Mouse (Mus musculus) liver, postnatal 0 days (tissue): ENCODE data around the gene Gse1.

ENCODE experiments used
- CTCF ChIP-seq: sonication (generic); IDR thresholded peaks from 2 replicates; pipeline ENCODE4 v1.5.1; 2016; ENCODE audit warnings: antibody characterized with exemption, low read depth
- EP300 ChIP-seq: IDR thresholded peaks from 2 replicates; pipeline ENCODE4 v1.6.1; 2016; ENCODE audit warnings: antibody characterized with exemption, low read depth, mild to moderate bottlenecking

- TF ChIP-seq EP300, result no peak
- no peak for TF ChIP-seq CTCF
Measured at GRCm38 (mm10) chr8:120388246-120388645, 160.0 kb downstream of the Gse1 start.
